8 mouse cellular contexts compared by ENCODE assay signal in genomic region chr11:101465101-101465868, GRCm38 (mm10). TPM values are rescaled to one million over a fixed set of nuclear protein-coding genes. Genes with fewer than 3 reads are reported as not detected.
DNase-seq lines count a peak whose midpoint lies in the region; ATAC-seq lines count a peak whose summit lies in the region.

No protein-coding gene starts in this region.

- WGBS in embryonic facial prominence, embryonic 10.5 days, result under 1% methylated on average over 51 of the region's 51 CpGs
- WGBS in heart, embryonic 11.5 days (ENCODE audit: insufficient replicate concordance), result under 1% methylated on average over 51 of the region's 51 CpGs
- 2% methylated on average over 51 of the region's 51 CpGs for WGBS in kidney, embryonic 14.5 days

- peak overlapping the region; percentile 97 for H3K4me2 ChIP-seq in heart, embryonic 11.5 days
- H3K4me2 ChIP-seq in kidney, embryonic 14.5 days (replicated peaks; ENCODE audit: low read depth, low read length), result peak overlapping the region; percentile 99

- peak overlapping the region; percentile 78 for H3K27ac ChIP-seq in embryonic facial prominence, embryonic 10.5 days (replicated peaks)
- H3K27ac ChIP-seq in heart, embryonic 11.5 days (ENCODE audit: low read depth, low read length), result peak overlapping the region; percentile 81
- peak overlapping the region; percentile 79 for H3K27ac ChIP-seq in kidney, embryonic 14.5 days (ENCODE audit: low read depth, low read length)

- no peaks in the 10 kb centered on the region for H3K9me3 ChIP-seq in embryonic facial prominence, embryonic 10.5 days
- H3K9me3 ChIP-seq in heart, embryonic 11.5 days (replicated peaks; ENCODE audit: control insufficient read depth, low read length), result no peaks in the 10 kb centered on the region
- no peaks in the 10 kb centered on the region for H3K9me3 ChIP-seq in kidney, embryonic 14.5 days (ENCODE audit: control insufficient read depth, low read length)

- peak overlapping the region; percentile 84 for H3K9ac ChIP-seq in heart, embryonic 11.5 days (ENCODE audit: low read depth, low read length)
- H3K9ac ChIP-seq in kidney, embryonic 14.5 days (ENCODE audit: low read depth, low read length), result peak overlapping the region; percentile 81

- DNase-seq in 3T3-L1 (ENCODE audit: low read depth, low spot score), result peak; percentile 90
- peak; percentile 86 for DNase-seq in Muller cell, postnatal 12 days (ENCODE audit: inconsistent ontology term)
- DNase-seq in embryonic facial prominence, embryonic 10.5 days (ENCODE audit: low spot score), result peak; percentile 72
- DNase-seq in lung, postnatal 25 days (ENCODE audit: low spot score), result peak; percentile 71
- peak; percentile 66 for DNase-seq in ovary, postnatal 36 days (ENCODE audit: low spot score)
- DNase-seq in urinary bladder, postnatal 4 days (ENCODE audit: low spot score in 2 of 2), result peak; percentile 80 to 81

- H3K27me3 ChIP-seq in embryonic facial prominence, embryonic 10.5 days (replicated peaks; ENCODE audit: low read depth, poor library complexity, severe bottlenecking), result peaks cover 29% of the 10 kb centered on the region
- no peaks in the 10 kb centered on the region for H3K27me3 ChIP-seq in heart, embryonic 11.5 days (ENCODE audit: control insufficient read depth, insufficient read depth, low read length)
- no peaks in the 10 kb centered on the region for H3K27me3 ChIP-seq in kidney, embryonic 14.5 days (ENCODE audit: control insufficient read depth, insufficient read depth, low read length)

- peaks cover 17% of the 10 kb centered on the region for H3K36me3 ChIP-seq in embryonic facial prominence, embryonic 10.5 days (replicated peaks)
- H3K36me3 ChIP-seq in heart, embryonic 11.5 days (ENCODE audit: control insufficient read depth, insufficient read depth, low read length), result 0 out of 2 replicates have a peak, but pooled peaks cover 4% of the 10 kb centered on the region
- H3K36me3 ChIP-seq in kidney, embryonic 14.5 days (ENCODE audit: control insufficient read depth, insufficient read depth, low read length), result peaks cover 9% of the 10 kb centered on the region; the same call in 1 of the 2 replicates

- ATAC-seq in heart, embryonic 11.5 days (replicated peaks; ENCODE audit: insufficient number of reproducible peaks, low FRiP score, low TSS enrichment), result peak; percentile 46
- ATAC-seq in kidney, embryonic 14.5 days (ENCODE audit: low FRiP score, low TSS enrichment), result peak; percentile 36

- H3K4me3 ChIP-seq in embryonic facial prominence, embryonic 10.5 days, result peak overlapping the region; percentile 83
- H3K4me3 ChIP-seq in heart, embryonic 11.5 days (ENCODE audit: low read depth, low read length), result peak overlapping the region; percentile 61
- peak overlapping the region; percentile 80 for H3K4me3 ChIP-seq in kidney, embryonic 14.5 days (ENCODE audit: low read length)

- H3K4me1 ChIP-seq in embryonic facial prominence, embryonic 10.5 days, result peaks cover 79% of the 10 kb centered on the region
- H3K4me1 ChIP-seq in heart, embryonic 11.5 days (ENCODE audit: control insufficient read depth, insufficient read depth, low read length), result peaks cover 34% of the 10 kb centered on the region
- peaks cover 36% of the 10 kb centered on the region for H3K4me1 ChIP-seq in kidney, embryonic 14.5 days (ENCODE audit: control insufficient read depth, insufficient read depth, low read length)

RNA-seq across cellular contexts. Expression of gene Rnd2, which starts 0.5 kb away (rescaled TPM):
- polyA plus RNA-seq in embryonic facial prominence, embryonic 10.5 days (2016; fragmentation: Nextera tagmentation; extraction: Ambion mirVana), result 16.5 and 31.6 TPM in 2 replicates
- 17.5 and 22.3 TPM in 2 replicates for polyA plus RNA-seq in heart, embryonic 11.5 days (2014; fragmentation: Nextera tagmentation; extraction: Ambion mirVana)
- 7.0 and 10.8 TPM in 2 replicates for polyA plus RNA-seq in kidney, embryonic 14.5 days (2014; fragmentation: Nextera tagmentation; extraction: Ambion mirVana)

RNA-seq across cellular contexts. Expression of gene Vat1, which starts 0.7 kb away (rescaled TPM):
- 21.3 and 29.6 TPM in 2 replicates for polyA plus RNA-seq in embryonic facial prominence, embryonic 10.5 days (2016; fragmentation: Nextera tagmentation; extraction: Ambion mirVana)
- 26.5 and 31.7 TPM in 2 replicates for polyA plus RNA-seq in heart, embryonic 11.5 days (2014; fragmentation: Nextera tagmentation; extraction: Ambion mirVana)
- 25.0 and 28.4 TPM in 2 replicates for polyA plus RNA-seq in kidney, embryonic 14.5 days (2014; fragmentation: Nextera tagmentation; extraction: Ambion mirVana)

RNA-seq across cellular contexts. Expression of gene Ifi35, which starts 17.1 kb away (rescaled TPM):
- polyA plus RNA-seq in embryonic facial prominence, embryonic 10.5 days (2016; fragmentation: Nextera tagmentation; extraction: Ambion mirVana), result 2.1 and 3.1 TPM in 2 replicates
- 10.2 and 11.8 TPM in 2 replicates for polyA plus RNA-seq in heart, embryonic 11.5 days (2014; fragmentation: Nextera tagmentation; extraction: Ambion mirVana)
- 9.6 and 10.4 TPM in 2 replicates for polyA plus RNA-seq in kidney, embryonic 14.5 days (2014; fragmentation: Nextera tagmentation; extraction: Ambion mirVana)

RNA-seq across cellular contexts. Expression of gene Rpl27, which starts 23.2 kb away (rescaled TPM):
- polyA plus RNA-seq in embryonic facial prominence, embryonic 10.5 days (2016; fragmentation: Nextera tagmentation; extraction: Ambion mirVana), result 469 and 481 TPM in 2 replicates
- polyA plus RNA-seq in heart, embryonic 11.5 days (2014; fragmentation: Nextera tagmentation; extraction: Ambion mirVana), result 286 and 315 TPM in 2 replicates
- polyA plus RNA-seq in kidney, embryonic 14.5 days (2014; fragmentation: Nextera tagmentation; extraction: Ambion mirVana), result 430 and 578 TPM in 2 replicates

RNA-seq across cellular contexts. Expression of gene Ptges3l, which starts 40.2 kb away (rescaled TPM):
- 3.9 and 4.7 TPM in 2 replicates for polyA plus RNA-seq in embryonic facial prominence, embryonic 10.5 days (2016; fragmentation: Nextera tagmentation; extraction: Ambion mirVana)
- polyA plus RNA-seq in heart, embryonic 11.5 days (2014; fragmentation: Nextera tagmentation; extraction: Ambion mirVana), result 75.3 and 82.6 TPM in 2 replicates
- 8.9 and 10.3 TPM in 2 replicates for polyA plus RNA-seq in kidney, embryonic 14.5 days (2014; fragmentation: Nextera tagmentation; extraction: Ambion mirVana)

Comparison
In these comparisons a context has a peak if more than half of its experiments do, and no peak if none do; other contexts are left out.
1. Peak in every context shown above with its lines: DNase-seq, ATAC-seq, H3K4me3 ChIP-seq and H3K27ac ChIP-seq.